Mouse (Mus musculus) kidney, adult 9 months (tissue): ENCODE results near the gene Cep128.

ENCODE experiments used
- DNase-seq: peaks from one replicate; pipeline ENCODE4 v3.0.0; 2022

Cep128 gene

GRCm38 (mm10) chr12:91305769-91306168 lies 78.4 kb downstream of the Cep128 start:
- no peak for DNase-seq

- DNase-seq, result no peak
Observed at GRCm38 (mm10) chr12:91305038-91305437, 79.2 kb downstream of the Cep128 start.

DNA sequence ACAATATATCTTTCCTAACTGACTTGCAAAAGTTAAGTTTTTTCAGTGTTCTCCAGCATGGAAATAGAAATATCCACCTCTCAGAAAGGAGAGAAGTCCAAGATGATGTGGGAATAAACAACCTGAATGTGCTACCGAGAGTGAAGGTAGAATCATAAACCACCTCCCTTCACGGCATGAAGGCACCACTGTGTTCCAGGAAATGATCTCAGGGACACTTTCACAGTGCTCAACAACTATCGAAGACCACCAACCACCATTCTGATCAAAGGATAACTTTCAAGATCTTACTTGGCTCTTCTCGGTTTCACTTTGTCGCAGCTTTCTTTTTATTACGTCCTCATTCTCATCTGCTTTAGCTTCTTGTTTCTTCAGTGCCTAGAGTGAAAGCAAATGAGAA lies 85.5 kb downstream of the Cep128 start:
- no peak for DNase-seq

- no peak for DNase-seq
Observed at GRCm38 (mm10) chr12:91295870-91296269, 88.3 kb downstream of the Cep128 start.

GRCm38 (mm10) chr12:91295436-91295835 lies 88.8 kb downstream of the Cep128 start:
- DNase-seq, result no peak

DNA sequence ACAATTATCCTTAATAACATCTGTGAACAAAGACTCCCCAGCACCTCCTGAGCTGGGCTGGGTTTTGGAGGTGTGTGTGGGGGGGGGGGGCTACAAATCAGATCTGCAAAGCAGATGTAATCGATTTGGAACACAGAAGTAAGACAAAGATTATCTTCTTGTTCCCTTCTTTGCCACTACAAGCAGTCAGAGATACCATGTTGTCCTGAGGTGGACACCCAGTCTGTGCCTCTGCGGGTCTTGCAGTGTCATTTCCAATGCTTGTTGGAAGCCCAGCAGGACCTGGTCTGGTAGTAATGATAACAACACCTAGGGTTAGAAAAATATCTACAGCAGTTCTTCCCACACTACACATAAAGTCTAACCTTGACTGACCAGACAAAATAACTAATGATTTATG lies 110.3 kb downstream of the Cep128 start:
- no peak for DNase-seq

GRCm38 (mm10) chr12:91269634-91270033 lies 114.6 kb downstream of the Cep128 start:
- no peak for DNase-seq

DNA sequence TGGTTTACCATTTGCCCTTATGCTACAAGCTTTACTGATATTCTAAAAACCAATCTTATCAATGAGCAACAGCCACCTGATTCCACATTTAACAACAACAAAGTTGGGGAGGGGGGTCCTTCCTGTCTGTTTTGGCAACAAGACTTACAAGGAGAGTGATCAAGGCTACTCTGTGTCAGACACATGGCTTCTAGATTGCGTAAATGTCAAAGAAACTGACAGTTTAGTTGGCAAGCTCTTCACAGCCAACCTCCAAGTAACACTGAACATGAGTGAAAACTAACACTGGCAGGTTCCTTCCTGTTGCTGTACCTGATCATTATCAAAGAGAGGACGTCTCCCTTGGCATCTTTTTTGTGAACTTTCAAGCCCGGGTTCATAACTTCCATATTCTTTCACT lies 115.2 kb downstream of the Cep128 start:
- DNase-seq, result no peak

- no peak for DNase-seq
Observed at GRCm38 (mm10) chr12:91266014-91266413, 118.2 kb downstream of the Cep128 start.

GRCm38 (mm10) chr12:91265462-91265861 lies 118.7 kb downstream of the Cep128 start:
- no peak for DNase-seq

- no peak for DNase-seq
Observed at GRCm38 (mm10) chr12:91264828-91265355, 119.3 kb downstream of the Cep128 start.

- no peak for DNase-seq
Observed at GRCm38 (mm10) chr12:91263705-91264104, 120.5 kb downstream of the Cep128 start.

DNA sequence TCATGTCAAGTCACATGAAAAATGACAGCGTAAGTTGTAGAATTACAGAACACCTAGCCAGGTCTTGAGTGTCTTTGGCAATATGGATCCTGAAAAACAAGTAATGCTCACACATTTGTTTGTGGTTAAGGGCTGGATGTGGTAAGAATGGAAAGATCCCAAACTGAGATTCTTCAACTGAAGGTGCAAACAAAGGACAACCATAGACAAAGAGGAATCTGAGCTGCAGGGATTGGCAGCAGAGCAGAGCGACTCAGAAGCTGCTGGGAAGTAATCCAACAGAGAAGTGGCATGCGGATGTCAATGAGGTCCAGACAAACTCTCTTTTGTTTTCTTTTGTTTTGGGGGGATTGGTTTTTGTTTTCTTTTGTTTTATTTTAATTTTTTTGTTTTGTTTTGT lies 121.4 kb downstream of the Cep128 start:
- DNase-seq, result no peak

GRCm38 (mm10) chr12:91256334-91256733 lies 127.9 kb downstream of the Cep128 start:
- no peak for DNase-seq

DNA sequence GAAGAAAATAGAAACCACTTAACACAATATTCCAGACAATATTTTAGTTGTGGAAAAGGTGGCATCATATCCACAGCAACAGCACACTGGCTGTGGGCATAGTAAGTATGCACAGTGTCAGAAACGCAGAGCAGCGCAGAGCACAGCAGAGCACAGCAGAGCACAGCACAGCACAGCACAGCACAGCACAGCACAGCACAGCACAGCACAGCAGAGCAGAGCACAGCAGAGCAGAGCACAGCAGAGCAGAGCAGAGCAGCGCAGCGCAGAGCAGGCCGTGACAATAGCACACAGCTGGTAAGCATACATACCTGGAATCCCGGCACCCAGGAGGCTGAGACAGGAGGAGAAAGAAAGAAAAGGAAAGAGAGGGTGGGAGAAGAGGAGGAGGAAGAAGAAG lies 129.4 kb downstream of the Cep128 start:
- no peak for DNase-seq

DNA sequence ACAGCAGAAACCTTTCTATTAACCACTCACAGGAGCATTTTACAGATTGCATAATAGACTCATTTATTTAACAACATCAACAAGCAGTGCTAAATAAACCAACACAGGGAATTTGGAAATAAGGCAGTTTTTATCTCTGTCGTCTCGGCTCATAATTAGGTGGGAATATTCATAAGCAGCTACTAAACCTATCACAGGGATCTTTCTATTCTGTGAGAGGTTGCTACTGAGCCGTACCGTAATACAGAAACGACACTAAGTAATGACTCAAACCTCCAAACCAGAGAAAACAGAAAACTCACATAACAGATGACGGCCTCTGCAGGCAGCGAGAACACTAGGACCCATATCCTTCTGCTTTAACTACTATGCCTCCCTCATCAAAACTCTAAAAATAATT lies 163.6 kb downstream of the Cep128 start:
- no peak for DNase-seq

- no peak for DNase-seq
Observed at GRCm38 (mm10) chr12:91205550-91205949, 178.7 kb downstream of the Cep128 start.

DNA sequence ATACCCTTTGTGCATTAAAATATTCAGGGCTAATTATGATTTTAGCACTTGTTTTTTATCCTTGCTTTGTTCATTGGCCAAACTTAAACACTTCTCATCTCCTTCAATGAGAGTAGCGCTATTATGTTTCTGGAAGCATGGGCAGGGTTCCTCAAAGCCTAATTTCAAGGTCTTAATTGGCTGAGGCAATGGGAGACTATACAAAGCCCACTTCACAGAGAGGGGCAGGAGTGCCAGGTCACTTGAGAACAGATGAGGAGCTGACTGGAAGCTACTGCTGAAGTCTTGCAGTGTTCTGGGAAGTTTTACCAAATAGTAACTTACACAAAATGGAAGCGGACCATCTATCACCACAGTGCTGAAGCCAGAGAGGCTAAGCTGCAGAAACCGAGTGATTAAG lies 179.9 kb downstream of the Cep128 start:
- no peak for DNase-seq

DNA sequence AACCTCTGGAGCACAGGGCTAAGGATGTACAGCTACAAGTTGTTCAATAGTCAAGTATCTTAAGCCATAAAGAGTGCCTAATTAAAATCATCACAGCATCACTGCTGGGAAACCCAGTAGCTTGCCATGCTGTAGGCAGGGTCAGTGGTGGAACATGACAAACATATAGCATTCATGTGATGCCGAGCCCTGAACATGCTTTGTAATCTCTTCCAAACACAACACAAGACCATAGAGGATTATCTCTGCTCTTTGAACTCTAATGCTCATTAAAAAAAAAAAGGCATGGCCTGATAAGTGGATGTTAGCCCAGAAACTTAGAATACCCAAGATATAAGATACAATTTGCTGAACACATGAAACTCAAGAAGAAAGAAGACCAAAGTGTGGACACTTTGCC lies 181.7 kb downstream of the Cep128 start:
- DNase-seq, result no peak

DNA sequence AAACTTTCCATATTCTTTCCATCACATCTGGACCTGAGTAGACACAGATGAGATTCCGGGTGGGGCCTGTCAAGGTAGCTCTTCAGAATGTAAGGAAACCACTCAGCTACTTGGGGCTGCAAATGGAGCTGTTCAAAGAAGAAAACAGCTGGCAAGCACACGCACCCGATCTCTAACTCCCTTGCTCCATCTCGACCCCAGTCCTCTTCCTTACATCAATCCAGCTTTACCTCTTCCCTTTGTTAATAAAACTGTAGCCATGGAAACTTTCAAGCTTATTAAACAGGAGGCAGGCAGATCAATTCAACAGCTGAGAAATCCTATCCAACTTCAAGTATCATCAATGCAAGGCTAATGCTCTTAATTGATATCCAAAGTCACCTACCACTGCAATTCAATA lies 195.1 kb downstream of the Cep128 start:
- no peak for DNase-seq

- no peak for DNase-seq
Observed at GRCm38 (mm10) chr12:91185564-91185963, 198.6 kb downstream of the Cep128 start.

- DNase-seq, result peak; percentile 15
Observed at GRCm38 (mm10) chr12:91184616-91185015, 199.6 kb downstream of the Cep128 start.

GRCm38 (mm10) chr12:91183928-91184327 lies 200.3 kb downstream of the Cep128 start:
- DNase-seq, result no peak

DNA sequence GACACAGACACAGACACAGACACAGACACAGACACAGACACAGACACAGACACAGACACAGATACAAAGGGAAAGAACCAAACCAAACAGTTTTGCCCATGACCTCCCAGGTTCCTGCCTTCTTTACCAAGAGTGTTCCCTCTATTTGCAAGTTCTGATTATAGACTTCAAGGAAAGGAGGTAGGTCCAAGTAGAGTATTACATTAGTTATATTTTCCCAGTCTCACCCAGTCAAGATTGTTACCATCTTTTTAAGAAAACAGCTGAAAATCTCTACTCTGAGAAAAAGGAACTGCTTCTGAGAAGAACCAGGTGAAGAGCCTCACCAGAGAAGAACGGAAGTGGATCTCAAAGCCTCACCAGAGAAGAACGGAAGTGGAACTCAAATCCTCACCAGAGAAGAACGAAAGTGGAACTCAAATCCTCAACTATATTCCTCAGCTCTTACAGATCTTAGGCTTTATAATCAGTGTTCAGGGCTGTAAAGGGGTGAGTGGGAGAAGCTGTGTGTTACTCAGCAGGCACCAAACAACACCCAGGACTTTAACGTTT lies 200.8 kb downstream of the Cep128 start:
- DNase-seq, result no peak

DNA sequence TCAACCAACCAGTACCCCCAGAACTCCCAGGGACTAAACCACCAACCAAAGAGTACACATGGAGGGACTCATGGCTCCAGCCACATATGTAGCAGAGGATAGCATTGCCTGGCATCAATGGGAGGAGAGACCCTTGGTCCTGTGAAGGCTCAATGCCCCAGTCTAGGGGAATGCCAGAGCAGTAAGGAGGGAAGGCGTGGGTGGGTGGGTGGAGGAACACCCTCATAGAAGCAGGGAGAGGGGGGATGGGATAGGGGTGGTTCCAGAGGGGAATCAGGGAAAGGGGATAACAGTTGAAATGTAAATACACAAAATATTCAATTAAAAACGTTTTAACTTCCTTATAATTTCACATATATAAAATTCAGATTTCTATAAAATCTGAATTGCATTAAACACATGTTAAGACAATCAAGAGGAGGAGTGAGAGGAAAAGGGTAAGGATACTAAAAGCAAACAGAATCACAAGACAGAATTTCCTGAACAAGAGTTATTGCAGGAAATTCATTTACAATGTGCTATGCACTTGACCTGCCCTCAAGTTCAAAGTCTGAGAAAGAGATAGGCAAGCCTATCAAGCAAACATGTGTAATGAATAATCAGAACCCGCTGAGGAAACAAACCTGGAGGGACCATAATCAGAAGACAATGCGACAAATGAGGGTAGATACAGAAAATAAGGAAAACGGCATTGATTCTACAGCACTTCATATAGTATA lies 207.2 kb downstream of the Cep128 start:
- peak; percentile 2 for DNase-seq
